Mouse (Mus musculus) cortical plate, adult 2 months (tissue): ENCODE results near the gene Xrcc3. TPM values are rescaled to one million over a fixed set of nuclear protein-coding genes. Genes with fewer than 3 reads are reported as not detected.

Experiments used
- H3K27ac ChIP-seq: fragments of 200-500 bp; 2 replicates; pipeline ENCODE4 v1.5.1; 2012; ENCODE audit warnings: low read length, control low read depth, inconsistent platforms; ENCODE audit not compliant: insufficient read depth
- H3K4me1 ChIP-seq: fragments of 200-500 bp; 2 replicates; pipeline ENCODE4 v1.6.1; 2011; ENCODE audit warnings: low read length; ENCODE audit not compliant: control insufficient read depth, insufficient read depth
- H3K4me3 ChIP-seq: fragments of 200-500 bp; 2 replicates; pipeline ENCODE4 v1.5.1; 2011; ENCODE audit warnings: mild to moderate bottlenecking, low read length, control low read depth; ENCODE audit not compliant: insufficient read depth
- CTCF ChIP-seq: fragments of 200-500 bp; IDR thresholded peaks from 2 replicates; pipeline ENCODE4 v1.5.1; 2011; ENCODE audit warnings: mild to moderate bottlenecking, control low read depth, low read length; ENCODE audit not compliant: insufficient read depth; ENCODE audit errors: extremely low read depth
- POLR2A ChIP-seq: fragments of 200-500 bp; IDR thresholded peaks from 2 replicates; pipeline ENCODE4 v1.6.1; 2011; ENCODE audit warnings: mild to moderate bottlenecking, low read length, control low read depth; ENCODE audit not compliant: insufficient read depth; ENCODE audit errors: extremely low read depth
- polyA plus RNA-seq: library from polyadenylated mRNA; depleted of rRNA; stranded (reverse); fragments of >200 nt; gene quantifications from 2 replicates; pipeline ENCODE4 v1.2.3, GENCODE M21; 2012; rRNA removed

Gene Xrcc3
- polyA plus RNA-seq = 10.5 and 13.8 TPM in 2 replicates

- Histone ChIP-seq H3K4me1 (peaks cover 12% of the 10 kb centered on the region), H3K27ac (peak within 1 kb of the TSS; percentile 92), H3K4me3 (peak within 1 kb of the TSS; percentile 87)
- peak; percentile 70; the same call in 1 of the 2 replicates for TF ChIP-seq POLR2A
- no peak for TF ChIP-seq CTCF
These were observed at the start of gene Xrcc3, which contains the start of gene Zfyve21 for GRCm38 (mm10) chr12:111813766-111814617. Gene Xrcc3 (minus strand): TSS chr12:111813873. Gene Zfyve21 (plus strand): TSS chr12:111814170.

GRCm38 (mm10) chr12:111855448-111855847 is 41.8 kb upstream of the Xrcc3 start:
- H3K4me3 ChIP-seq = no peak overlapping the region
- TF ChIP-seq POLR2A (no peak), CTCF (no peak)
- H3K27ac ChIP-seq = no peak overlapping the region
- peaks cover 7% of the 10 kb centered on the region for H3K4me1 ChIP-seq

- no peak overlapping the region for H3K27ac ChIP-seq
- no peak overlapping the region for H3K4me3 ChIP-seq
- peaks cover 8% of the 10 kb centered on the region for H3K4me1 ChIP-seq
- no peak for TF ChIP-seq CTCF
- TF ChIP-seq POLR2A = no peak
These were observed 39.9 kb upstream of the Xrcc3 start for GRCm38 (mm10) chr12:111853546-111853945.

GRCm38 (mm10) chr12:111853011-111853436 is 39.4 kb upstream of the Xrcc3 start:
- TF ChIP-seq POLR2A = no peak
- TF ChIP-seq CTCF = no peak
- Histone ChIP-seq H3K4me3 (no peak overlapping the region), H3K27ac (no peak overlapping the region), H3K4me1 (peaks cover 10% of the 10 kb centered on the region)

GRCm38 (mm10) chr12:111851745-111852144 is 38.1 kb upstream of the Xrcc3 start:
- no peak for TF ChIP-seq CTCF
- no peak for TF ChIP-seq POLR2A
- Histone ChIP-seq H3K27ac (no peak overlapping the region), H3K4me1 (peaks cover 10% of the 10 kb centered on the region), H3K4me3 (no peak overlapping the region)

- no peak for TF ChIP-seq CTCF
- no peak for TF ChIP-seq POLR2A
- no peak overlapping the region for H3K4me3 ChIP-seq
- H3K27ac ChIP-seq = no peak overlapping the region
- peaks cover 10% of the 10 kb centered on the region for H3K4me1 ChIP-seq
These were observed 37.6 kb upstream of the Xrcc3 start for GRCm38 (mm10) chr12:111851235-111851634.

GRCm38 (mm10) chr12:111848300-111848798 is 34.7 kb upstream of the Xrcc3 start:
- TF ChIP-seq POLR2A (no peak), CTCF (no peak)
- peaks cover 6% of the 10 kb centered on the region for H3K4me1 ChIP-seq

GRCm38 (mm10) chr12:111846815-111847214 is 33.1 kb upstream of the Xrcc3 start:
- no peak for TF ChIP-seq CTCF
- Histone ChIP-seq H3K4me3 (no peak overlapping the region), H3K27ac (no peak overlapping the region), H3K4me1 (0 out of 2 replicates have a peak, but pooled peaks cover 2% of the 10 kb centered on the region)

More at GRCm38 (mm10) chr12:111848300-111848798, 34.7 kb upstream of the Xrcc3 start:
- Histone ChIP-seq H3K4me3 (no peak overlapping the region), H3K27ac (peak overlapping the region; percentile 25; the same call in 1 of the 2 replicates)

- H3K27ac ChIP-seq = no peak overlapping the region
- no peak for TF ChIP-seq CTCF
- H3K4me3 ChIP-seq = no peak overlapping the region
- 0 out of 2 replicates have a peak, but pooled peaks cover 2% of the 10 kb centered on the region for H3K4me1 ChIP-seq
These were observed 32.3 kb upstream of the Xrcc3 start for GRCm38 (mm10) chr12:111845953-111846352.

- Histone ChIP-seq H3K4me1 (0 out of 2 replicates have a peak, but pooled peaks cover under 1% of the 10 kb centered on the region), H3K27ac (no peak overlapping the region), H3K4me3 (no peak overlapping the region)
- TF ChIP-seq POLR2A (no peak), CTCF (no peak)
These were observed 29.8 kb upstream of the Xrcc3 start for GRCm38 (mm10) chr12:111843470-111843869.
